Mouse (Mus musculus): ENCODE measurements at regions not wholly inside any gene's neighbourhood (a gene's known extent, or its start where the extent isn't known, plus 50 kb on each side); places are given as distances from the start of the nearest gene placed in this dataset.

- DNase-seq = no peak
Observed at GRCm38 (mm10) chr11:85966207-85966606, 80.0 kb downstream of the Tbx4 start.

- no peak for DNase-seq
Observed at GRCm38 (mm10) chr11:85970287-85970686, 84.1 kb downstream of the Tbx4 start.

- peak; percentile 70 for DNase-seq
Observed at GRCm38 (mm10) chr11:85972385-85972784, 86.2 kb downstream of the Tbx4 start.

GRCm38 (mm10) chr11:85973736-85974135, 87.5 kb downstream of the Tbx4 start:
- DNase-seq = no peak

GRCm38 (mm10) chr11:85976693-85977434, 90.6 kb downstream of the Tbx4 start:
- DNase-seq = no peak

GRCm38 (mm10) chr11:85980388-85980787, 94.2 kb downstream of the Tbx4 start:
- no peak for DNase-seq

GRCm38 (mm10) chr11:85981561-85981960, 95.3 kb downstream of the Tbx4 start:
- DNase-seq = no peak

- no peak for DNase-seq
Observed at GRCm38 (mm10) chr11:85986338-85986737, 100.1 kb downstream of the Tbx4 start.

- DNase-seq = no peak
Observed at GRCm38 (mm10) chr11:85987181-85987580, 101.0 kb downstream of the Tbx4 start.

GRCm38 (mm10) chr11:85989536-85989935, 103.3 kb downstream of the Tbx4 start:
- DNase-seq = no peak

GRCm38 (mm10) chr11:85989940-85990493, 103.8 kb downstream of the Tbx4 start:
- DNase-seq = peak; percentile 17

GRCm38 (mm10) chr11:85995318-85996095, 109.3 kb downstream of the Tbx4 start:
- DNase-seq = no peak

GRCm38 (mm10) chr11:85996686-85997085, 110.5 kb downstream of the Tbx4 start:
- DNase-seq = peak; percentile 55

GRCm38 (mm10) chr11:86003341-86003740, 117.1 kb downstream of the Tbx4 start:
- no peak for DNase-seq

- DNase-seq = no peak
Observed at GRCm38 (mm10) chr11:86005284-86005683, 119.1 kb downstream of the Tbx4 start.

GRCm38 (mm10) chr11:86005899-86006445, 119.8 kb downstream of the Tbx4 start:
- DNase-seq = peak; percentile 79

- no peak for DNase-seq
Observed at GRCm38 (mm10) chr11:86006859-86007258, 120.6 kb downstream of the Tbx4 start.

All from adrenal gland, adult 2 months (tissue).